Mouse (Mus musculus): ENCODE measurements around the gene Mad2l2. TPM values are rescaled to one million over a fixed set of nuclear protein-coding genes. Genes with fewer than 3 reads are reported as not detected.

The Mad2l2 gene
- polyA plus RNA-seq (2012; fragmentation: generic; extraction: Trizol): 35.6 TPM
- long read RNA-seq, experiment 1, transcript Mad2l2-201 (8 exons, 1,535 nt): major isoform, 34 of 50 reads
- long read RNA-seq, experiment 1, partial matches to known transcripts: 2 of 50 reads
- long read RNA-seq, experiment 1, other reads (novel, unspliced or antisense): 10 of 50 reads
- long read RNA-seq, experiment 2, transcript Mad2l2-201 (8 exons, 1,535 nt): major isoform, 15 of 24 reads
- long read RNA-seq, experiment 2, partial matches to known transcripts: 0 of 24 reads
- long read RNA-seq, experiment 2, other reads (novel, unspliced or antisense): 7 of 24 reads

DNA sequence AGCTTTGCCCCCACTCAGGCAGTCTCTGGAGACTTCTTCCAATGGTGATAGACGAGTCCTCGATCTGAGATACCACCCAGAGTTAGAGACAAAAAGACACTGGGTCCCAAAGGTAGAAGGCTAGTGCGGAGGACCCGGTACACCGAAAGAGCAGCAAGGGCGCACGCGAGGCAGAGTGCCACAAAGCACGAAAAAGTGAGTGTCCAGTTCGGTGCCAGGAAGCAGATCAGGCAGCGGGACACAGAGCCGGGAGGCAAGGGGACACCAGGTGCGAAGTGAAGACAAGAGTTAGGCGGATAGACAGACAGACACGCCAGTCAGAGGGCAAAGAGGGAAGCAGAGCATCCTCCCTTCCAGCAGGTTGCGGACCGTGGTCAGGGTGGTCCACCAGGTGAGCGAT lies at the start of gene Mad2l2:
TSS of gene Mad2l2 (plus strand) at position 252 of the 400 bp plus-strand sequence.
- Histone ChIP-seq H3K4me3 (ENCODE audit: insufficient read depth, poor library complexity, severe bottlenecking) (no peak within 1 kb of the TSS), H3ac (ENCODE audit: control insufficient read depth, insufficient read length, low read depth) (peak within 1 kb of the TSS; percentile 52)
- TF ChIP-seq CEBPB (IDR thresholded peaks at IDR 0.05; ENCODE audit: low read depth) (no peak), FOSL1 (IDR thresholded peaks at IDR 0.05; ENCODE audit: insufficient read depth, low read length, poor library complexity, severe bottlenecking) (no peak), CTCF (IDR thresholded peaks at IDR 0.05; ENCODE audit: control insufficient read depth, insufficient read depth, insufficient read length) (no peak), MYOG (IDR thresholded peaks at IDR 0.05; ENCODE audit: control insufficient read depth, extremely low read depth, insufficient read length) (no peak), MAX (IDR thresholded peaks at IDR 0.05) (no peak), MYOD1 (IDR thresholded peaks at IDR 0.05; ENCODE audit: control insufficient read depth, insufficient read length, low read depth) (no peak)

DNA sequence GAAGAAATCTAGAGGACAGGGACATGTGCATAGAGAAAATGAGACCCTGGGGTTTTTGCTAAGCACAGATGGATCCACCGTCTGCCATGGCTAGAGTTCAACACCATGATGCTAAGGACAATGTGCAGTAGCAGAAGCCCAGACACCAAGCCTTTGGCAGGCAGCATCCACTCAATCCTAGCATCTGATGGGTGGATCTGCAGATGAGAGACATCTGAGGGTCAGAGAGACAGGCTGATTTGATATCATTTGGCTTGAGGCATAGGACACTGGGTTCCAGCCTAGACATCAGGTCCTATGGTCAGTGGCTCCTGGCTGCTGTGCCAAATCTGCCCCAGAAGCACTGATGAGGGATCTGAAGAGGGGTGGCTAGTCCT lies 49.6 kb upstream of the Mad2l2 start:
- TF ChIP-seq MYOG (IDR thresholded peaks at IDR 0.05; ENCODE audit: control insufficient read depth, extremely low read depth, insufficient read length): no peak
- TF ChIP-seq MYOD1 (IDR thresholded peaks at IDR 0.05; ENCODE audit: control insufficient read depth, insufficient read length, low read depth): no peak
- no peak for TF ChIP-seq CEBPB (IDR thresholded peaks at IDR 0.05; ENCODE audit: low read depth)
- no peak for TF ChIP-seq USF1 (IDR thresholded peaks at IDR 0.05; ENCODE audit: low read depth)
- TF ChIP-seq MAX (IDR thresholded peaks at IDR 0.05): no peak
- TF ChIP-seq CTCF (IDR thresholded peaks at IDR 0.05; ENCODE audit: control insufficient read depth, insufficient read depth, insufficient read length): no peak
- no peak for TF ChIP-seq FOSL1 (IDR thresholded peaks at IDR 0.05; ENCODE audit: insufficient read depth, low read length, poor library complexity, severe bottlenecking)
- no peaks in the 10 kb centered on the region for H3K79me3 ChIP-seq (ENCODE audit: low read depth)
- no peaks in the 10 kb centered on the region for H3K79me2 ChIP-seq (ENCODE audit: control insufficient read depth, insufficient read depth)
- no peak overlapping the region for H3K4me3 ChIP-seq (ENCODE audit: insufficient read depth, poor library complexity, severe bottlenecking)
- no peaks in the 10 kb centered on the region for H3K36me3 ChIP-seq (ENCODE audit: control insufficient read depth, insufficient read depth)
- H3K27me3 ChIP-seq (ENCODE audit: control insufficient read depth, insufficient read depth, insufficient read length): no peaks in the 10 kb centered on the region
- no peak overlapping the region for H3ac ChIP-seq (ENCODE audit: control insufficient read depth, insufficient read length, low read depth)

More for the DNA sequence above, at the start of gene Mad2l2:
- H3K36me3 ChIP-seq (ENCODE audit: control insufficient read depth, insufficient read depth): no peaks in the 10 kb centered on the region
- no peaks in the 10 kb centered on the region for H3K79me3 ChIP-seq (ENCODE audit: low read depth)
- H3K27me3 ChIP-seq (ENCODE audit: control insufficient read depth, insufficient read depth, insufficient read length): peaks cover 36% of the 10 kb centered on the region
- no peaks in the 10 kb centered on the region for H3K79me2 ChIP-seq (ENCODE audit: control insufficient read depth, insufficient read depth)

- Histone ChIP-seq H3K4me3 (ENCODE audit: insufficient read depth, poor library complexity, severe bottlenecking) (no peak overlapping the region), H3ac (ENCODE audit: control insufficient read depth, insufficient read length, low read depth) (no peak overlapping the region), H3K36me3 (ENCODE audit: control insufficient read depth, insufficient read depth) (no peaks in the 10 kb centered on the region), H3K79me2 (ENCODE audit: control insufficient read depth, insufficient read depth) (no peaks in the 10 kb centered on the region), H3K79me3 (ENCODE audit: low read depth) (no peaks in the 10 kb centered on the region), H3K27me3 (ENCODE audit: control insufficient read depth, insufficient read depth, insufficient read length) (no peaks in the 10 kb centered on the region)
- TF ChIP-seq MAX (IDR thresholded peaks at IDR 0.05) (no peak), CTCF (IDR thresholded peaks at IDR 0.05; ENCODE audit: control insufficient read depth, insufficient read depth, insufficient read length) (no peak), MYOG (IDR thresholded peaks at IDR 0.05; ENCODE audit: control insufficient read depth, extremely low read depth, insufficient read length) (no peak), FOSL1 (IDR thresholded peaks at IDR 0.05; ENCODE audit: insufficient read depth, low read length, poor library complexity, severe bottlenecking) (no peak), CEBPB (IDR thresholded peaks at IDR 0.05; ENCODE audit: low read depth) (no peak), MYOD1 (IDR thresholded peaks at IDR 0.05; ENCODE audit: control insufficient read depth, insufficient read length, low read depth) (no peak), USF1 (IDR thresholded peaks at IDR 0.05; ENCODE audit: low read depth) (no peak)
Measured at GRCm38 (mm10) chr4:148081201-148081600, 49.0 kb upstream of the Mad2l2 start.

DNA sequence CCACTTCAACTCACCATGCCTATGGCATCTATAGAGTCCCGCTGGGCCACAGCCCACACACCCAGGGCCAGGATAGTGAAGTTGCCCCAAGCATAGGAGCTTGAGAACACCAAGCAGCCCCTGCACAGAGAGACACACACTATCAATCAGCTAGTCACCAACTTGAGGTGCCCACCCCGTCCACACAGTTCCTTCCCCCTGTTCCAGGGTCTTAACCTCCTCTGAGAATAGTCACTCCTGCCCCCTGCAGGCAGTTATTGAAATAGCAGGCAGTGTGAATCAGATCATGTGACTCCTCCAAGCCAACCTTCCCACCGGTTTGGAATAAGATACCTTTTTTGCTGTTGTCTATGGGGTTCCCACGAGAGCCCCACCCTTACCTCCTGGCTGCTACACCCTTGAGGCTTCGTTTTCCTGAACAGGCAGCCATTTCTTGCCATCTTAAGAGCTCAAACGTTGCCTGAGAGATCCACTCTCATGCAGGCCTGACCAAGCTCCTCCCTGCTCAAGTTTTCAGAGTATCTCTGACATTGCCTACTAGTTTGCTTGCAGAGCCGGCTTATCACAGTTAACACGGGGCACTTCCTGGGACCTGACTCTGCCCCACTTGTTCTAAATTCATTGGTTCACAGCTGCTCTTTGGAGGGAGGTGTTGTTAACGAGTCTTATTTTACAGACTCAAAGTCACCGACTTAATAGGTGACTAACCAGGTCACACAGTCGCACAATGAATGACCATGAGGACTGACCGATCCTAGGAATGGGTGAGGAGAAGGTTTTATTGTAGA lies 47.7 kb upstream of the Mad2l2 start:
- H3K79me2 ChIP-seq (ENCODE audit: control insufficient read depth, insufficient read depth): peaks cover 5% of the 10 kb centered on the region
- no peak overlapping the region for H3ac ChIP-seq (ENCODE audit: control insufficient read depth, insufficient read length, low read depth)
- H3K27me3 ChIP-seq (ENCODE audit: control insufficient read depth, insufficient read depth, insufficient read length): no peaks in the 10 kb centered on the region
- no peak overlapping the region for H3K4me3 ChIP-seq (ENCODE audit: insufficient read depth, poor library complexity, severe bottlenecking)
- H3K36me3 ChIP-seq (ENCODE audit: control insufficient read depth, insufficient read depth): no peaks in the 10 kb centered on the region
- TF ChIP-seq USF1 (IDR thresholded peaks at IDR 0.05; ENCODE audit: low read depth) (peak; percentile 77), MYOD1 (IDR thresholded peaks at IDR 0.05; ENCODE audit: control insufficient read depth, insufficient read length, low read depth) (no peak), CTCF (IDR thresholded peaks at IDR 0.05; ENCODE audit: control insufficient read depth, insufficient read depth, insufficient read length) (peak; percentile 5)
- no peaks in the 10 kb centered on the region for H3K79me3 ChIP-seq (ENCODE audit: low read depth)

DNA sequence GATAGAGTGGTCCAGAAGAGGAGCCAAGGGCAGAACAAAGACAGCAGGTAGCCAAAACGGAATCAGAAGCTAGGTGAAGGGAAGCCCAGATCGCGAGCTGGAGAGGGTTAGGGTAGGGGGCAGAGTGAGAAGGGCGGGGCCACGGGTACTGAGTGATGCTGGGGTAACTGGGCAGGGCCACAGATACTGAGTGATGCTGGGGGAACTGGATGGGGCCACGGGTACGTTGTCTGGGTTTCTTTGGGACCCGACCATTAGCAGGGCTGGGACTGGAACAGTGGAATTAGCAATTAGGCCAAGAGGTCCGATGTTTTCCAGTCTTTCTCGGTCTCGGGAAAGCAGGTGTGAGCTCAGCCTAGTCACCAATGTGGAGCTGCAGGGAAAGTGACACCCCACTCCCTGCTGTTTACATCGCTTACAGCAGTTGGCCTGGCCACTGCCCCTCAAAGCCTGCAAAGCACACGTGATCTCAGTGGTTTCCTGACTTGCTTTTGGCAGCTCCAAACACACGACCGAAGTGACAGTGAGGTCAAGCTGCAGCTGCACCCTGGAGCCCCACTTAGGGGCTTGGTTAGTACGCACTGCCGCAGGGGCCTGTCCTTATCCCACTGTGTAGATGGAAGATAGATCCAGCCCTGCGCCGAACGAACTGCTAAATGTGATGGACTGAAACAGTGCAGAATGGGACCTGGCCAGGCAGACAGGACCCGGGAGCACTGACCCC lies 46.8 kb upstream of the Mad2l2 start:
- no peaks in the 10 kb centered on the region for H3K27me3 ChIP-seq (ENCODE audit: control insufficient read depth, insufficient read depth, insufficient read length)
- no peak for TF ChIP-seq MYOD1 (IDR thresholded peaks at IDR 0.05; ENCODE audit: control insufficient read depth, insufficient read length, low read depth)
- TF ChIP-seq FOSL1 (IDR thresholded peaks at IDR 0.05; ENCODE audit: insufficient read depth, low read length, poor library complexity, severe bottlenecking): no peak
- no peak for TF ChIP-seq MAX (IDR thresholded peaks at IDR 0.05)
- TF ChIP-seq CEBPB (IDR thresholded peaks at IDR 0.05; ENCODE audit: low read depth): no peak
- TF ChIP-seq MYOG (IDR thresholded peaks at IDR 0.05; ENCODE audit: control insufficient read depth, extremely low read depth, insufficient read length): no peak
- no peak for TF ChIP-seq CTCF (IDR thresholded peaks at IDR 0.05; ENCODE audit: control insufficient read depth, insufficient read depth, insufficient read length)
- TF ChIP-seq USF1 (IDR thresholded peaks at IDR 0.05; ENCODE audit: low read depth): no peak
- H3ac ChIP-seq (ENCODE audit: control insufficient read depth, insufficient read length, low read depth): no peak overlapping the region
- H3K36me3 ChIP-seq (ENCODE audit: control insufficient read depth, insufficient read depth): no peaks in the 10 kb centered on the region
- no peaks in the 10 kb centered on the region for H3K79me3 ChIP-seq (ENCODE audit: low read depth)
- H3K79me2 ChIP-seq (ENCODE audit: control insufficient read depth, insufficient read depth): peaks cover 5% of the 10 kb centered on the region
- no peak overlapping the region for H3K4me3 ChIP-seq (ENCODE audit: insufficient read depth, poor library complexity, severe bottlenecking)
